Mouse (Mus musculus): ENCODE results near the gene Gas1. TPM values are rescaled to one million over a fixed set of nuclear protein-coding genes. Genes with fewer than 3 reads are reported as not detected.

Gene Gas1
- polyA plus RNA-seq, 1 experiment from 2014 or later = 50.7 TPM

GRCm38 (mm10) chr13:60178416-60178815 is 1.3 kb upstream of the Gas1 start:
- H3K27me3 ChIP-seq (ENCODE audit: control insufficient read depth, insufficient read depth, low read length) = no peaks in the 10 kb centered on the region
- no peak for ATAC-seq (ENCODE audit: insufficient number of reproducible peaks, insufficient read depth, low FRiP score, low read depth)
- H3K4me3 ChIP-seq (ENCODE audit: control insufficient read depth in 1 of 2, insufficient read depth in 1 of 2, low read depth in 1 of 2, low read length in 2 of 2) = peak overlapping the region; percentile 66 to 90
- no peaks in the 10 kb centered on the region for H3K36me3 ChIP-seq (ENCODE audit: control insufficient read depth, insufficient read depth, low read length)
- H3K9ac ChIP-seq (ENCODE audit: low read length) = peak overlapping the region; percentile 87
- peaks cover 2 to 15% of the 10 kb centered on the region in 2 experiments; a peak in 3 of 4 replicates for H3K4me1 ChIP-seq (ENCODE audit: control insufficient read depth in 2 of 2, insufficient read depth in 2 of 2, low read length in 2 of 2)
- H3K4me2 ChIP-seq (ENCODE audit: low read length) = peak overlapping the region; percentile 88
- H3K27ac ChIP-seq (replicated peaks in 1 of 2; ENCODE audit: control insufficient read depth in 1 of 2, insufficient read depth in 1 of 2, low read depth in 2 of 2, low read length in 2 of 2) = peak overlapping the region; percentile 93
- WGBS = under 1% methylated on average over 15 of the region's 15 CpGs
- H3K9me3 ChIP-seq (ENCODE audit: control insufficient read depth, low read length) = no peaks in the 10 kb centered on the region

DNA sequence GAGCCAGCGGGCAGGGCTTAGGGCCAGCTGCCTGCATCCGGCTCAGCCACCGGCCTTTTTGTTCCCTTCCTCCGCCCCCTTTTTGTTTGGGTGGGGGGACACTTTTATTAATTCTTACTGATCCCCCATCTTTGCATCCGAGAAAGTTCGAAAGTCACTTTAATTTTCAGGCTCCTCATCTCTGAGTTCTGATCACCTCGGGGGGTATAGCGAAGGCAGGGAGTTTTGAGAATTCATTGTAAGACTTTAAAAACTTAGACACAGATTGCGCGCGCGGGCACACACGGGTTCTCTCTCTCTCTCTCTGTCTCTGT is 589 bp upstream of the Gas1 start:
- no peaks in the 10 kb centered on the region for H3K27me3 ChIP-seq (ENCODE audit: control insufficient read depth, insufficient read depth, low read length)
- peak overlapping the region; percentile 87 for H3K9ac ChIP-seq (ENCODE audit: low read length)
- H3K4me2 ChIP-seq (ENCODE audit: low read length) = peak overlapping the region; percentile 88
- under 1% methylated on average over 13 of the region's 13 CpGs for WGBS
- H3K27ac ChIP-seq (replicated peaks in 1 of 2; ENCODE audit: control insufficient read depth in 1 of 2, insufficient read depth in 1 of 2, low read depth in 2 of 2, low read length in 2 of 2) = peak overlapping the region; percentile 93
- H3K36me3 ChIP-seq (ENCODE audit: control insufficient read depth, insufficient read depth, low read length) = no peaks in the 10 kb centered on the region
- H3K9me3 ChIP-seq (ENCODE audit: control insufficient read depth, low read length) = no peaks in the 10 kb centered on the region
- peaks cover 2 to 20% of the 10 kb centered on the region in 2 experiments; a peak in 3 of 4 replicates for H3K4me1 ChIP-seq (ENCODE audit: control insufficient read depth in 2 of 2, insufficient read depth in 2 of 2, low read length in 2 of 2)
- H3K4me3 ChIP-seq (ENCODE audit: control insufficient read depth in 1 of 2, insufficient read depth in 1 of 2, low read depth in 1 of 2, low read length in 2 of 2) = peak overlapping the region; percentile 66 to 90
- ATAC-seq (ENCODE audit: insufficient number of reproducible peaks, insufficient read depth, low FRiP score, low read depth) = no peak

DNA sequence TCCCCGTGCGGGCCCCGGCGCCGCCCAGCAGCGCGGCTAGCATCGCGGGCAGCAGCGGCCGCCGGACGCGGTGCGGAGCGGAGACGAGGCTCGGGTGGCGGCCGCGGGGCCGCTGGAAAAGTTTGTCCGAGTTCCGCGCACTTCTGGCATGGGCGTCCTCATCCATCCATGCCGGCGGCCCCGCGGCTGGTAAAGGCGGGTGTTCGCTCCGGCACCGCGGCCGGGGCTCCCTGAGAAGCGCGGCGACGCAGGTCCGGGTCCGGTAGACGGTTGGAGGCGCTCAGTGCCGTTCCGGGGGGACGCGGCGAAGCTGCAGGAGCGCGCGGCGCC is 424 bp downstream of the Gas1 start:
- Histone ChIP-seq H3K9me3 (ENCODE audit: control insufficient read depth, low read length) (no peaks in the 10 kb centered on the region), H3K27ac (replicated peaks in 1 of 2; ENCODE audit: control insufficient read depth in 1 of 2, insufficient read depth in 1 of 2, low read depth in 2 of 2, low read length in 2 of 2) (peak overlapping the region; percentile 93 to 94), H3K36me3 (ENCODE audit: control insufficient read depth, insufficient read depth, low read length) (no peaks in the 10 kb centered on the region), H3K4me3 (ENCODE audit: control insufficient read depth in 1 of 2, insufficient read depth in 1 of 2, low read depth in 1 of 2, low read length in 2 of 2) (peak overlapping the region; percentile 66 to 90), H3K4me1 (ENCODE audit: control insufficient read depth in 2 of 2, insufficient read depth in 2 of 2, low read length in 2 of 2) (peaks cover 2 to 20% of the 10 kb centered on the region in 2 experiments; a peak in 3 of 4 replicates), H3K4me2 (ENCODE audit: low read length) (peak overlapping the region; percentile 88), H3K27me3 (ENCODE audit: control insufficient read depth, insufficient read depth, low read length) (no peaks in the 10 kb centered on the region), H3K9ac (ENCODE audit: low read length) (peak overlapping the region; percentile 87)
- WGBS = under 1% methylated on average over 50 of the region's 53 CpGs
- no peak; the same call in 1 of the 2 replicates for ATAC-seq (ENCODE audit: insufficient number of reproducible peaks, insufficient read depth, low FRiP score, low read depth)

- Histone ChIP-seq H3K4me3 (ENCODE audit: control insufficient read depth in 1 of 2, insufficient read depth in 1 of 2, low read depth in 1 of 2, low read length in 2 of 2) (peak overlapping the region; percentile 66 to 90), H3K9ac (ENCODE audit: low read length) (peak overlapping the region; percentile 87), H3K27me3 (ENCODE audit: control insufficient read depth, insufficient read depth, low read length) (no peaks in the 10 kb centered on the region), H3K4me2 (ENCODE audit: low read length) (peak overlapping the region; percentile 88), H3K4me1 (ENCODE audit: control insufficient read depth in 2 of 2, insufficient read depth in 2 of 2, low read length in 2 of 2) (peaks cover 2 to 20% of the 10 kb centered on the region in 2 experiments; a peak in 3 of 4 replicates), H3K9me3 (ENCODE audit: control insufficient read depth, low read length) (no peaks in the 10 kb centered on the region), H3K36me3 (ENCODE audit: control insufficient read depth, insufficient read depth, low read length) (no peaks in the 10 kb centered on the region), H3K27ac (replicated peaks in 1 of 2; ENCODE audit: control insufficient read depth in 1 of 2, insufficient read depth in 1 of 2, low read depth in 2 of 2, low read length in 2 of 2) (peak overlapping the region; percentile 93 to 94)
- ATAC-seq (ENCODE audit: insufficient number of reproducible peaks, insufficient read depth, low FRiP score, low read depth) = peak; percentile 10; the same call in 1 of the 2 replicates
- under 1% methylated on average over 76 of the region's 82 CpGs for WGBS
These were observed 909 bp downstream of the Gas1 start for GRCm38 (mm10) chr13:60176136-60176775.

GRCm38 (mm10) chr13:60175490-60176135 is 1.6 kb downstream of the Gas1 start:
- under 1% methylated on average over 37 of the region's 59 CpGs for WGBS
- Histone ChIP-seq H3K9ac (ENCODE audit: low read length) (peak overlapping the region; percentile 87), H3K4me2 (ENCODE audit: low read length) (peak overlapping the region; percentile 88), H3K4me3 (ENCODE audit: control insufficient read depth in 1 of 2, insufficient read depth in 1 of 2, low read depth in 1 of 2, low read length in 2 of 2) (peak overlapping the region; percentile 66 to 90), H3K36me3 (ENCODE audit: control insufficient read depth, insufficient read depth, low read length) (no peaks in the 10 kb centered on the region), H3K27ac (replicated peaks in 1 of 2; ENCODE audit: control insufficient read depth in 1 of 2, insufficient read depth in 1 of 2, low read depth in 2 of 2, low read length in 2 of 2) (peak overlapping the region; percentile 93 to 94), H3K9me3 (ENCODE audit: control insufficient read depth, low read length) (no peaks in the 10 kb centered on the region), H3K27me3 (ENCODE audit: control insufficient read depth, insufficient read depth, low read length) (no peaks in the 10 kb centered on the region), H3K4me1 (ENCODE audit: control insufficient read depth in 2 of 2, insufficient read depth in 2 of 2, low read length in 2 of 2) (peaks cover 2 to 20% of the 10 kb centered on the region in 2 experiments; a peak in 3 of 4 replicates)
- ATAC-seq (ENCODE audit: insufficient number of reproducible peaks, insufficient read depth, low FRiP score, low read depth) = no peak

GRCm38 (mm10) chr13:60174953-60175352 is 2.2 kb downstream of the Gas1 start:
- Histone ChIP-seq H3K4me2 (ENCODE audit: low read length) (peak overlapping the region; percentile 88), H3K27me3 (ENCODE audit: control insufficient read depth, insufficient read depth, low read length) (no peaks in the 10 kb centered on the region), H3K36me3 (ENCODE audit: control insufficient read depth, insufficient read depth, low read length) (no peaks in the 10 kb centered on the region), H3K27ac (replicated peaks in 1 of 2; ENCODE audit: control insufficient read depth in 1 of 2, insufficient read depth in 1 of 2, low read depth in 2 of 2, low read length in 2 of 2) (peak overlapping the region in 1 of 2 experiments; percentile 93; a peak in 1 of 4 replicates), H3K4me3 (ENCODE audit: control insufficient read depth in 1 of 2, insufficient read depth in 1 of 2, low read depth in 1 of 2, low read length in 2 of 2) (peak overlapping the region; percentile 66 to 90), H3K9me3 (ENCODE audit: control insufficient read depth, low read length) (no peaks in the 10 kb centered on the region), H3K9ac (ENCODE audit: low read length) (peak overlapping the region; percentile 87), H3K4me1 (ENCODE audit: control insufficient read depth in 2 of 2, insufficient read depth in 2 of 2, low read length in 2 of 2) (peaks cover 2 to 20% of the 10 kb centered on the region in 2 experiments; a peak in 3 of 4 replicates)
- no peak for ATAC-seq (ENCODE audit: insufficient number of reproducible peaks, insufficient read depth, low FRiP score, low read depth)
- WGBS = under 1% methylated on average over 7 of the region's 7 CpGs

DNA sequence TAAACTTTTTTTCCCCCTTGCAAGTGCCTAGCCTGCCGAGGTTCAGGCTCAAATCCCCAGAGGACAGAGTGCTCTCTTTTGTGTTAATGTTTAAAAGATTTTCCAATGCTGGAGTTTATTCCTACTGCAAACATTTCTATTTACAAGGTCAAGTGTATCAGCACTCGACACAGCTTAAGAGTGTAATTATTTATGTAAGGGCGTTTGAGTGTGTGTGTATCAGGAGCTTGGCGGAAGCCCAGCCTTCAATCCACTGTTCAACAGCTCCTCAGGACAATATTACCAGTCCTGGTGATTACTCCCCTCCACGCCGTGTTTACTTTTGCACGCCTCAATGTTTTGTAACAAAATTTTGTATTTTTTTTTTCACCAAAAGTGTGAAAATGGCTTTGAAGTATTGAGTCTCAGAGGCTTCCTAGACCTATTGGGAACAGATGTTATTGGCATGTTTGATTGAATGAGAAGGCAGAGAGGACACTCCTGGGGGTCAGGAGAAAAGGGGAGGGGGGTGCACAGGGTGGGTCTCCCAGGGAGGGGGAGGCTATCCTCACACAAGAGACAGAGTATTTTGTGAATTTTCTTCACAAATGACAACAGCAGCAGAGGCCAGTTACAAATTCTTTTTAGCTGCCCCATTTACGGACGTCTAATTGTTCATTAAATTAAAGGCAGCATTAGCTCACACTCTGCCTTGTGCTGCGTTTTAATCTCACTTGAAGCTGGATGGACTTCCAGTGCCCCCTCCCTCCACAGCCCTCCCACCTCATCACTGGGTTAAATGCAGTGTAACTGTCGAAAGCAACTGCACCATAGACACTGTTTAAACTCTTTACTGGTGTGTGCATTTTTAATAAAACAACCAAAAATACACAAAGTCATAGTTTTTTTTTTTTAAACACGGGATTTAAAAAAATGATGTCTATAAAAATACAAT is 3.3 kb downstream of the Gas1 start:
- whole genome bisulfite sequencing = 21% methylated on average over 12 of the region's 12 CpGs
- Histone ChIP-seq H3K9ac (ENCODE audit: low read length) (peak overlapping the region; percentile 57), H3K27me3 (ENCODE audit: control insufficient read depth, insufficient read depth, low read length) (no peaks in the 10 kb centered on the region), H3K4me1 (ENCODE audit: control insufficient read depth in 2 of 2, insufficient read depth in 2 of 2, low read length in 2 of 2) (peaks cover 2 to 20% of the 10 kb centered on the region in 2 experiments; a peak in 3 of 4 replicates), H3K36me3 (ENCODE audit: control insufficient read depth, insufficient read depth, low read length) (no peaks in the 10 kb centered on the region), H3K4me2 (ENCODE audit: low read length) (peak overlapping the region; percentile 88), H3K4me3 (ENCODE audit: control insufficient read depth in 1 of 2, insufficient read depth in 1 of 2, low read depth in 1 of 2, low read length in 2 of 2) (peak overlapping the region; percentile 13 to 66), H3K9me3 (ENCODE audit: control insufficient read depth, low read length) (no peaks in the 10 kb centered on the region), H3K27ac (replicated peaks in 1 of 2; ENCODE audit: control insufficient read depth in 1 of 2, insufficient read depth in 1 of 2, low read depth in 2 of 2, low read length in 2 of 2) (no peak overlapping the region)
- ATAC-seq (ENCODE audit: insufficient number of reproducible peaks, insufficient read depth, low FRiP score, low read depth) = no peak
